ENCODE assay signal across 19 mouse cellular contexts in genomic region chr6:144387539-144388255, GRCm38 (mm10).
A peak's percentile ranks its signal among the peaks of the same experiment; 100 is the strongest.
DNase-seq lines count a peak whose midpoint lies in the region; ATAC-seq and TF ChIP-seq lines count a peak whose summit lies in the region.
"Had no signal": no experiment of that assay in that cellular context is flagged by ENCODE, and none has a peak within 500 bp of the region (broad histone marks: within the 10 kb centered on the region; RNA-seq: fewer than 3 reads in every experiment).

No protein-coding gene starts in this region.

- no peaks in the 10 kb centered on the region for H3K4me1 ChIP-seq in forebrain, postnatal 0 days (ENCODE audit: insufficient read depth)
- peaks cover 11% of the 10 kb centered on the region for H3K4me1 ChIP-seq in midbrain, embryonic 13.5 days (replicated peaks)
- H3K4me1 ChIP-seq: embryonic facial prominence, embryonic 15.5 days; heart, embryonic 15.5 days; stomach, embryonic 15.5 days had no signal

- H3K27me3 ChIP-seq in forebrain, postnatal 0 days (ENCODE audit: insufficient read depth, low read length) = no peaks in the 10 kb centered on the region
- H3K27me3 ChIP-seq in midbrain, embryonic 13.5 days = peaks cover 16% of the 10 kb centered on the region
- H3K27me3 ChIP-seq: embryonic facial prominence, embryonic 15.5 days; heart, embryonic 15.5 days; stomach, embryonic 15.5 days had no signal

- H3K9ac ChIP-seq in forebrain, postnatal 0 days = no peak overlapping the region
- peak overlapping the region; percentile 23; the same call in 1 of the 2 replicates for H3K9ac ChIP-seq in midbrain, embryonic 13.5 days (replicated peaks)
- H3K9ac ChIP-seq: embryonic facial prominence, embryonic 15.5 days; heart, embryonic 15.5 days; stomach, embryonic 15.5 days had no signal

- no peaks in the 10 kb centered on the region for H3K9me3 ChIP-seq in forebrain, postnatal 0 days (ENCODE audit: low read length)
- no peaks in the 10 kb centered on the region for H3K9me3 ChIP-seq in midbrain, embryonic 13.5 days
- H3K9me3 ChIP-seq: embryonic facial prominence, embryonic 15.5 days; heart, embryonic 15.5 days; stomach, embryonic 15.5 days had no signal

- DNase-seq in ES-CJ7 (ENCODE audit: low read depth, low spot score) (peak; percentile 18), R1 (ENCODE audit: low read depth, low spot score) (peak; percentile 20)
- DNase-seq in forebrain, postnatal 0 days = no peak
- DNase-seq in spleen, postnatal 4 days (ENCODE audit: low spot score in 2 of 2) = no peak
- DNase-seq in left cerebral cortex, postnatal 4 days = no peak
- DNase-seq in adrenal gland, postnatal 10 days = no peak
- DNase-seq: adrenal gland, adult 8-10 months; cerebellum, adult 18-20 months; gastrocnemius, adult 2 months; heart, adult 18-20 months; kidney, adult 18-20 months; kidney, postnatal 14 days; lung, adult 18-20 months; spleen, adult 18-20 months; thymus, adult 2 months had no signal

- no peaks in the 10 kb centered on the region for H3K36me3 ChIP-seq in forebrain, postnatal 0 days (ENCODE audit: insufficient read depth)
- H3K36me3 ChIP-seq in midbrain, embryonic 13.5 days = no peaks in the 10 kb centered on the region
- H3K36me3 ChIP-seq: embryonic facial prominence, embryonic 15.5 days; heart, embryonic 15.5 days; stomach, embryonic 15.5 days had no signal

- intact Hi-C loops in left cerebral cortex, postnatal 4 days (cut with DNase I) = no loop called here

- H3K27ac ChIP-seq in forebrain, postnatal 0 days (ENCODE audit: low read depth, low read length) = no peak overlapping the region
- no peak overlapping the region for H3K27ac ChIP-seq in midbrain, embryonic 13.5 days
- H3K27ac ChIP-seq: embryonic facial prominence, embryonic 15.5 days; gastrocnemius, adult 2 months; heart, embryonic 15.5 days; stomach, embryonic 15.5 days had no signal

- no peak for TF ChIP-seq CTCF in forebrain, postnatal 0 days (IDR thresholded peaks at IDR 0.05; ENCODE audit: low read depth)

- no peak overlapping the region for H3K4me3 ChIP-seq in forebrain, postnatal 0 days (ENCODE audit: low read depth, low read length)
- no peak overlapping the region for H3K4me3 ChIP-seq in midbrain, embryonic 13.5 days (replicated peaks)
- H3K4me3 ChIP-seq: embryonic facial prominence, embryonic 15.5 days; gastrocnemius, adult 2 months; heart, embryonic 15.5 days; stomach, embryonic 15.5 days had no signal

- peak overlapping the region; percentile 6; the same call in 1 of the 2 replicates for H3K4me2 ChIP-seq in forebrain, postnatal 0 days (ENCODE audit: low read depth)
- H3K4me2 ChIP-seq in midbrain, embryonic 13.5 days (replicated peaks) = peak overlapping the region; percentile 37
- H3K4me2 ChIP-seq: embryonic facial prominence, embryonic 15.5 days; heart, embryonic 15.5 days; stomach, embryonic 15.5 days had no signal

- ATAC-seq in forebrain, postnatal 0 days = no peak
- peak; percentile 78 for ATAC-seq in midbrain, embryonic 13.5 days

- WGBS in forebrain, postnatal 0 days = 39% methylated on average over 17 of the region's 17 CpGs
- WGBS in midbrain, embryonic 13.5 days = 33% methylated on average over 17 of the region's 17 CpGs

Comparison
In these comparisons a context has a peak if more than half of its experiments do, and no peak if none do; other contexts are left out.
1. DNase-seq: peak in ES-CJ7 (single experiment) and R1 (single experiment); none in forebrain, postnatal 0 days (single experiment), spleen, postnatal 4 days (0 of 2), left cerebral cortex, postnatal 4 days (single experiment) and adrenal gland, postnatal 10 days (single experiment).